Mouse (Mus musculus): Measurements from ENCODE around the gene Abce1. TPM values are rescaled to one million over a fixed set of nuclear protein-coding genes. Genes with fewer than 3 reads are reported as not detected.
"Not testable (repeated sequence)": the region's sequence is repeated elsewhere in the genome, so short reads cannot be mapped to it uniquely, and the experiment has no call there.

The Abce1 gene
- 10 to 100 TPM; 80.0 to 92.9 TPM for total RNA-seq (2021)
- long read RNA-seq, experiment 1, transcript Abce1-201 (18 exons, 3,793 nt) = major isoform, 26 of 38 reads
- long read RNA-seq, experiment 1, partial matches to known transcripts = 1 of 38 reads
- long read RNA-seq, experiment 1, other reads (novel, unspliced or antisense) = 11 of 38 reads
- long read RNA-seq, experiment 2, transcript Abce1-201 (18 exons, 3,793 nt) = major isoform, 13 of 15 reads
- long read RNA-seq, experiment 2, partial matches to known transcripts = 1 of 15 reads
- long read RNA-seq, experiment 2, other reads (novel, unspliced or antisense) = 1 of 15 reads

DNA sequence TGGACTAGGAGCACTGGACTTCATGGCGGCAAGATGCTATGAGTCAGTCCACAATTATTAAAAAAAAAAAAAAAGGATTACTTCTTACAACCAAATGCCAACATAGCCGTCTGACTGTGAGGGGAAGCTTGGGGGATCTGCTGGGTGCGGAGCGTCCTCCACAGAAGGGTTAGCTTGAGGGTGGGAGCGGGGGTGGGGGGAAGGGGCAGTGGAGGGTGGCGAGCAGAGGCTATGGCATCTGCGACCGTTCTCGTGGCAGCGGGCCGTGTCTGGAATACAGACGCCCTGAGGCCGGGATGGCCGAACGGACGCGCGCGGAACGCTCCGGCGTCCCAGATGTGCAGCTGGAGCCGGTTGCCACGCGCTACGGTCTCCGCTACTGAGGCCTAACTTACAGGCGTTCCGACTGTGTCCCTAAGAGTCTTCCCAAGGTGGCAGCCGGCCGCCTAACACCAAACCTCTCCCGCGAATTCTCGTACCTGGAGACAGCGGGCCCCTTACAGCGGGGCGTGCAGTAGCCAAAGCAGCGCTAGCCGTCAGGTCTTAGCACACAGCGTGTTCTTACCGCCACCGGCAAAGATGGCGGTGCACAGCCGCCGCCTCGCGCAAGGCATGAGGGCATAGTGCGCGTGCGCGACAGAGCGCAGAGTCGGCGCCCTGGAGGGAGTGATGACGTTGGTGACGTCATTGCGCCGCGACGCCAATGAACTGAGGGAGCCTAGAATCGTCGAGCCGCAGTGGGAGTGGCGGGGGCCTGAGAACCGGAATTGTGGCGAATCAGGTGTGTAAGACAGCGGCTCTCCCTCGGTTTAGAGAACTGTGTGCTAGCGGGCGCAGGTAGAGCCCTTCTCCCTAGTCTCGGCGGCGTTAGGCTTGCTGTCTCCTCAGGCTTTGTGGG is at the start of gene Abce1, which contains the start of gene Anapc10:
Gene Abce1, minus strand, starts transcription at position 677 of the 898 bp plus-strand sequence.
Gene Anapc10, plus strand, starts transcription at position 757 of the 898 bp plus-strand sequence.
- peak; percentile 98 to 99 for DNase-seq

DNA sequence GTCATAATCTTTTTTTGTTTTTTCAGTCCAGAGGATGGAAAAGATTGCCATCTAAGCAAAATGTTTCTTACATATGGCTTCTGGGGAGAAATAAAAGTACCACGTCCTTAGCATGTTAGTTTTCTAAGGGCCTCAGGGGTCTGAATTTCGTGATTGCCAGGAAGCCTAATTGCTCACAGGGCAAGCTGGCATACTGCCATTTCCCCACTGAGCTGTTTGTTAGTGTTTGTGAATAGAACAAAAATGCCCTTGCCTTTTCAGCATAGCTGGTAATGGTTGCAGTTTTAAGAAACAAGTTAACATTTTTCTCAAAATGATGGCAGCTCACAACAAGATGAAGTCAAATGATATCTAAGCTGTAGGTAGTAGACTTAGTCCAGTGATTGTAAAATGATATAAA is 38.8 kb upstream of the Abce1 start:
- DNase-seq = peak in 1 of 2 experiments; percentile 4

DNA sequence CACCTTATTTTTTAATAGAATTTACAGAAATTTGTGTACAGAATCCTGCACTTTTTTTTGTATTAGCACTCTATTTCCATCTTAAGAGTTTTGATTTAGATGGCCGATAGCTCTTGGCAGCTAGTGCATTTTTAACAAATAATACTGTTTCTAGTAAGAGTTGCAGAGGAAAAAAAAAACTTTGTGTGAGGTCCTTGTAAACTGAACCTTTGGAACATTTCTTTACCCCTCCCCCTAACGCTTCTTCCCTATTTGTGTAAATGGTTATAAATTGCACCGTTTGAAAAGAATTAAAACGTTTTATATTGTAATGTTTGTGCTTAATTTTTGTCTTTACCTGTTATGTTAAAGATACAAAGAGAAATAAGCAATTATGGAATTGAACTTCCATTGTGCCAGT is 37.1 kb upstream of the Abce1 start:
- DNase-seq = no peak

DNA sequence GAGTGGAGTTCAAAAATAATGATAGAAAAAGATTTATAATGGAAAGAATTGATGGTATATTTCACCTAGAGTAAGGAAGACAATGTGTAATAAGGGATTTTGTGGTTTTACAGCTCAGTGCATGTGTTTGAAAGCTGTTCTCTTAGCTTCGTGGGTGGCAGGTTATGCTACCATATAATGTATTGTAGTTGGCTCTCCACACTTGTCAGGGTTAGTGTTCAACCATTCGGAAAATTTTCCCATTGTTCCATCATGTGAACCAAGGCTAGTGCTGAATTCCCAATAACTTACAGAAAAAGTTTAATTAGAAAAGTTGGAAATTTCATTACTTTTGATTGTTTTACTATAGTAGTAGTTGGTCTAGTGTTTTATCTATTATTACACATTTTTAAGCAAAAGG is 36.6 kb upstream of the Abce1 start:
- DNase-seq = no peak

DNA sequence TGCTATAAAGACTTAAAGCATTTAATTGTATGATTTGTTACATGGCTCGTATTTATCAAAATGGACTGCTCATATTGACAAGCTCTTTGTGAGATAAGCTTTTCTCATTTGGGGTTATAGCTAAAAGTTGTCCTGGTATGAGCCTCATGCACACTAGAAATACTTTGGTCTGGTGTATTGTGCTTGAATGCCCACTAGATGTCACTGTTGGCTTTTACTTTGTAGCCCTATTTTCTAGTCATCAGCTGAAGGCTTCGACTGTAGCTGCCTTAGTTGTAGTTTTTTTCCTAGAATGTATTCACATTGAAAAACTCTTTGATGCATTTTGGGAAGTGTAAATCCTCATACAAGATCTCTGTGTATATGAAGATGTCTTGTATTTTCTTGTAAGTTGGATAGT is 22.8 kb upstream of the Abce1 start:
- peak in 1 of 2 experiments; percentile 26 for DNase-seq

DNA sequence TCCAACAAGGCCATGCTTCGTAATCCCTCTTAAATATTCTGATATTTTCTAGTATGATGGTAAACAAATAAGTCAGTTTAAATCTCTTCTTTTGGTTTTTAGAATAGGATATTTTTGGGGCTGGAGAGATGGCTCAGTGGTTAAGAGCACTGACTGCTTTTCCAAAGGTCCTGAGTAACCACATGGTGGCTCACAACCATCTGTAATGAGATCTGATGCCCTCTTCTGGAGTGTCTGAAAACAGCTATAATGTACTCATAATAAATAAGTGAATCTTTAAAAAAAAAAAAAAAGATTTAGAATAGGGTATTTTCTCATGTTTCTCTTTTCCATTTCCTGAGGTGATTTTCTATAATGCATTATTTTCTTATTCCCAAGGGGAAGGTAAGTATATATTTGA is 16.4 kb upstream of the Abce1 start:
- DNase-seq = no peak

DNA sequence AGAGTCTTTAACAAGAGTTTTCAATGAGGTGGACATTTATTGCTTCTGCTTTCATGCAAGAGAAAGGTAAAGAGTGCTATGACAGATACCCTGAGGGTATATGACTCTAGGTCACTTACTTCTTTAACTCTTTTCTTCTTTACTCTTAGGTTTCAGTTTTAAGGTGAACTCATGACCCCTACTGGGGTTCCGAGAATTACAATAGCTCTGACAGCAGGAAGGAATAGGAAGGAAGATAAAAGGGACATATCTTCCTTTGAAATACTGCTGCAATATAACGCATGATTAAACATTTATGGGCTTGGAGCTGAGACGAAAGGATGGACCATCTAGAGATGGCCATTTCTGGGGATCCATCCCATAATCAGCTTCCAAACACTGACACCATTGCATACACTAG is 13.0 kb upstream of the Abce1 start:
- DNase-seq = no peak

DNA sequence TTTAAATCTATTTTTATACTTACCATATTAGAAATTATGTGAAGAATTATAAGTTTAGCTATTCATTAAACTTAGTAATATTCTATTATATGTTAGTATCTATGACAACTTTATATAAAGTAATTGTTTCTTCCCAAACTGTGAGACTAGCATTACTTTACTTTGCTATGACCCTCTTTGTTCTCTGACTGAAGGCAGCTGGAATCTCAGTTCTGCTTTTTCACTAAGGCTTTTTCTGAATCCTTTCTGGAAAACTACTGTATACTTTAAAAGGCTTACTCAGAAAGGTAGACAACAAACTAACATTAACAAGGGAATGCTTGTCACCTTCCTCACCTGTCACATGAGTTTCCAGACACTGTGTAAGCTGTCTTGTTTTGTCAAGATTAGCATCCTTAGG is 11.8 kb upstream of the Abce1 start:
- no peak for DNase-seq

DNA sequence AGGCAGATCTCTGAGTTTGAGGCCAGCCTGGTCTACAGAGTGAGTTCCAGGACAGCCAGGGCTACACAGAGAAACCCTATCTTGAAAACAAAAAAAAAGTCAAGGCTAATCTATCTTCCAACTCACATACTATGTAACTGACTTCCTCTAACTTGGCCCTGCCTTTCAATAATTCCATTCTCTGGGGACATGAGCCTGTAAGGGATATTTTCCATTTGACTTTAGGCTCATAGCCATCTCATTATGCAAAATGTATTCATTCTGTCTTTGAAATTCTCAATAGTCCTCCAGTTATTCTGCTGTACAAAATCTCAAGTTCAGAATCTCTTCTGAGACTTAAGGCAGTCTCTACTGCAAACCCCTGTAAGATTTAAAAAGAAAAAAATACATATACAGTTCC is 10.0 kb upstream of the Abce1 start:
- DNase-seq = no peak

DNA sequence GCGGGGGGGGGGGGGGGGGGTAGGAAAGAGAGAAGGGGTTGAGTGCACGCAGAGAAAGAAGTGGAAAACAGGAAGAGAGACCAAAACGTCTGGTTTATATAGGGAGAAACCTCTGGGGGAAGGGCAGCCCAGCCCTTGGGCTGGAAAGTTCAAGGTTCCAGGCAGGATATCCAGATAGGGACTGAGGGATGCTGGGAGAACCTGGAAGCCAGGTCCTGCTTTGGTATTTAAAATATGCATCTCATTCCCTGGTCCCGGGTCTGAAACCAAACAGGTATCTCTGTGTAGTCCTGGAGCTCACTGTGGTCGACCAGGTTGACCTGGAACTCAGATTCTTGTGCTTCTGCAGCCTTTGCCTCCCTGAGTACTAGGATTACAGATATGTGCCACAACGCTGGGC is 1.1 kb upstream of the Abce1 start:
- DNase-seq = no peak

DNA sequence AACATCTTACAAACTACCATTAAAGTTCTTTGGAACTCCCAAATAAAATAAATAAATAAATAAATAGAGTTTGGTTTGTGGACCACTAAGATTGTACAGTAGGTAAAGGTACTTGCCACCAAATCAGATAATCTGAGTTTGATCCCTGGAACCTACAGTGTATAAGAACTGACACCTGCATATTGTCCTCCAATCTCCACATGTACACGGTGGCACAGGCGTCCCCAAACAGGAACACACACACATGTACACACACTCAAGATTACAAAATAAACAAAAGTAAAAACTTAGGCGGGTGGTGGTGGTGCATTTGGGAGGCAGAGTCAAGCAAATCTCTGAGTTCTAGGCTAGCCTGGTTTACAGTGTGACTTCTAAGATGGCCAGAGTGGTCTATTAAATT is 4.9 kb downstream of the Abce1 start:
- no peak for DNase-seq

DNA sequence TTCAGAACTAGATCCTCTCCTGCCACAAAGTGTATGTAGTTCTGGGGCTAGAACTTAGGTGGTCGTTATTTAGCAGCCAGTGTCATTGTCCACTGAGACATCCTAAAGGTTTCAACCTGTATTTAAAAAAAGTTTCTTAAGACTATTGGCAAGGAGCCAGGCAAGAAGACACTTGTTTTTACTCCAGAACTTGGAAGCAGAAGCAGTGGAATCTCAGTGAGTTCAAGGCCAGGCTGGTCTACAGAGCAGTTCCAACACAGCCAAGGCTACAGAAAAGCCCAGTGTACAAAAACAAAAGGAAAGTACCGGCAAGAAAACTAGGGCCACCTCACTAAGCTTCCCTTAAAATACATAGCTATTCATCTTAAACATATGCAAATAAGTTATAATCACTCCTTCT is 19.0 kb downstream of the Abce1 start:
- peak; percentile 35 to 45 for DNase-seq

DNA sequence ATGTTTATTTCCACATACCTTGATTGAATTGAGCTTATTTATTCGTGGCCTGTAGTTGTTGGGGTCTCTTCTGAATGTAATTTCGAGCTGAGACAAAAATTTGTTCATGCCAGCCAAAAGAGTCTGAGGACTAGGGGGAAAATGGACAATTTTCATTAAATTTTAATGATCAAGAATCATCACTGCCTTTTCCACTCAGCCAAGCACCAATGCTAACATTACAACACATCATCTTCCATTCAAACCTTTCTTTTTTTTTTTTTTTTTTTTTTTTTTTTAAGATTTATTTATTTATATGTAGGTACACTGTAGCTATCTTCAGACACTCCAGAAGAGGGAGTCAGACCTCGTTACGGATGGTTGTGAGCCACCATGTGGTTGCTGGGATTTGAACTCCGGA is 25.6 kb downstream of the Abce1 start:
- not testable (repeated sequence) for DNase-seq

DNA sequence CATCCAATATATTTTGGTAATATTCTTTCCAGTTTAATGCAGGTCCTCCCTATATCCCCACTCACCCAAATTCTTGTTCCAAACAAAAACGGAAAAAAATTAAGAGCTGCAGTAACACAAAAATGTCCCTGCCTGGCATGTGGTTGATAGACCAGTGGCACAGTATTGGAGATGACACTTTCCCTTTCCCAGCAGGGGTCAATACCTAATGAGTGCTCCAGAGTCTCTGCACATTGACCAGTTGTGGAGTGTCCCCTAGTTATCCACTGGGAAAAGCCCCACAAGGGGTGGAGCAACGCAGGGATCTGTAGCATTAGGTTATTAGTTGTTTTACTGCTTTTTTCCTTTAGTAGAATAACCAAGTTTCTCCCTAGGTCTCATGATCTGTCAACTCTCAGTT is 30.6 kb downstream of the Abce1 start:
- no peak for DNase-seq

DNA sequence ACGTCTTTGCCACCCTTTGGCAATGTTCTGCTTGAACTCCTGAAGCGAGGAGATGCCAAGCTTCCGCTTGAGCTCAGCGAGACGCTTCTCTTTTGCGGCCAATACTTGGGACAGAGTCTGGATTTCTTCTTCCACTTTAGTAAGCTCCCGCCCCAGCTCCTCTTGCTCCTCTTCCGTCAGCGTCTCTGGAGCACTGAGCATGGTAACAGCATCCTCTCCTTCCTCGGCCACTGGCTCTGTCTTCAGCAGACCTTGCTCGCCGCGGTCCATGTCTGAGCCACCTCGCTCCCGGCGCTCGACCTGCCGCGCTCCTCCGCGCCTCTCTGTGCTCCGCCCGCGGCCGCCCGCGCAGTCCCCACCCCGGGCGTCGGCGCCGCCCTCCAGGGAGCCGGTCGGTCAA is 31.0 kb downstream of the Abce1 start:
- DNase-seq = peak; percentile 48 to 59

DNA sequence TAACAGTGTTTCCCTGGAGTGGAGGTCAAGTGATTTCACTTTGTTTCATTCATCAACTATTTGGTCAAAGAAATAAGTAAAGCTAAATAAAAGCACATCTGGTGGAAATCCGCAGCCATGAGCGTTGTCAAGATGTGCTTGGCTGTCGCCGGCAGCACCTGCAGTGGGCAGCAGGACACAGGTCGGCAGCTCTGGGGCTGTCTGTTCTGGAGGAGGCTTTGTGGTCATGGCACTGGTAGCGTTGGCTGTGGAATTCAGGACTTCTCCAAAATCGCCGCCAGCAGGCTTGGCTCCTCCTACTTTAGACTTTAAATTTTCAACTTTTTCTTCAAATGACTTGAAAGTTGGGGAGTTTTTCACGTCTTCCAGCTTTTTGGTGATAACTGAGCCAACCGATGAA is 31.5 kb downstream of the Abce1 start:
- DNase-seq = not testable (repeated sequence)

DNA sequence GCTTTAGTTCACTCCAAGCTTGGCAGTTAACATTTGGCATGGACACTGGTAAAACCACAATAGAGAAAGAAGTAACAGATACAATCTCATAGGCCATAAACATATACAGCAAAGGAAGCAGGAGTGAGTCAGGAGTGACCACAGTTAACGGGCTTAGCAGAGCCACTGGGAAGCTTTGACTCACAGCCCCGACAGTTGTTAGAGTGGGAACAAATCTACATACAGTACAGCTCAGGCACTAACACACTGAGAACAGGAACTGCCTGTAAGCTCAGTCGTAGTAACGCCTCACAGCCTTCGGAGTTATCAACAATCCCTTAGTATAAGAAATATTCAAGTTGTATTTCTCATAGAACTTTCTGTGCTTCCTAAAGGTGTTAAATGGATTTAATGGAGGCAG is 32.5 kb downstream of the Abce1 start:
- DNase-seq = no peak

DNA sequence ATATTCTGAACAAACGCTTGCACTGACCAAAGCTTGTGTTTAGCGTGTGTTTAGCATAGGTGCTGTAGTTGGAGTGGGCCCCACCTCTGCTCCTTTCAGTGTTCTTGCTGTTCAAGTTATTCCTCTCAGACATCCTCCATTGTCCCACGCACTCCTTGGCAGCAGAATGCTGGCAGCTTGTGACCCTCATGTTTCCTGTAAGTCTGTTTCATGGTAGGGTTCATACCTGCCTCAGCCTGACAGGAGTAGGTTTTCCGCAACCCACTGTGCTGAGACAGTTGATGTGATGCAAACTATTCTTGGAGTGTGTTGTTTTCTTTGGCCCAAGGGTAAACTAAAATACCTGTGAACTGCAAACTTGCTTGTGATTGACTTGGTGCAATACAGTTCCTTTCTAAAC is 35.1 kb downstream of the Abce1 start:
- DNase-seq = no peak

DNA sequence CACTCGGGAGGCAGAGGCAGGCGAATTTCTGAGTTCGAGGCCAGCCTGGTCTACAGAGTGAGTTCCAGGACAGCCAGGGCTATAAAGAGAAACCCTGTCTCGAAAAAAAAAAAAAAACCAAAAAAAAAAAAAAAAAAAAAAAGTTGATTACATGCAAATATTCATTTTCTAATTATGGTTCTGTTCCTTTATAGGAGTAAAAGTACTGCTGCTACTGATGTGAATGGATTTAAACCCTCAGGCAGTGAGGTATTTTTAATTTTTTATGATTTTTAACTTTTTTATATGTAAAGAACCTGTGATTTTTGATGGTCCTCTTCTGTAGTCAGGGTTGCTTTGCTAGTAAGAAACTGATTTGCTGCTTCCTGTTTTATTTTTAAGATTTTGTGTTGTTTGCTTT is 52.8 kb downstream of the Abce1 start:
- DNase-seq = not testable (repeated sequence)

DNA sequence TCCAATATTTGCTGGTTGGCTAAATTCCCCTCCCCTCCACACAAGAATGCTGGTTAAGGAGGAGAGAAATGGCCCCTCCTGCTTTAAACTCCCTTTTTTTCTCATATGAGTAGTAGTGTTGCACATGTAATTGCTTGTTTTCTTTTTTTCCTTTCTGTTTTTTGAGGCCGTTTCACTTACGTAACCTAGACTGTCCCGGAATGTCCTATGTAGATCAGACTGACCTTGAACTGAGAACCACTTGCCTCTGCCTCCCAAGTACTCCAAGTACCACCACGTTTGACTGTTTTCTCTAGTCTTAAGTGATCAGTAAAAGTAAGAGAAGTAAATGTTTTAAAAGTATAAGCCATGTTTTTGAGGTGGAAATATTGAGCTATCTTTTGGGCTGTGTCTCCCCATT is 57.8 kb downstream of the Abce1 start:
- DNase-seq = peak in 1 of 2 experiments; percentile 23

DNA sequence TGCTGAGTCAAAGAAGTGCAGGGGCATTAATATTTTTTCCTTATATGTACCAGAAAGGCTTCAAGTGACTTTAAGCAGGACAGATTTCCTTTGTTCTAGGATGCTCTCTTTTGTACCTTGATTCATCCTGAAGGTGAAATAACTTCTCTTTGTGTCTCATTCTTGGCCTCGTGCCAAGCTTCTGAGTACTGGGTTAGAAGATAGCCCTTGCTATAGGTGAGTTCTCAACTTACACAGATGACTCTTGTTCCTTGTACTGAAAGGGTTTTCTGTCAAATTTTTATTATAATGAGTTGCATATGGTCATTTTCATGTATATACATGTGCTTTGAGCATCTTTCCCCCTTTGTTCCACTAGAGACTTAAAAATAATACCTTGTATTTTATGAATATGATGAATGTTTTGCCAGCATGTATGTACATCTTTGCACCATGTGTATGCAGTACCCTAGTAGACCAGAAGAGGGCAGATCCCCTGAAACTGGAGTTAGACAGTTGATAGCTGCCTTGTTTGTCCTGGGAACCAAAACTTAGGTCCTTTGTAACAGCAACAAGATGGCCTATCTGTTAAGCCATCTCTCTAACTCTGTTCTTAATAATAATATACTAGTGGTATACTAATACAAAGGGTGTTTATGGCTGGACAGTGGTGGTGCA is 61.3 kb downstream of the Abce1 start:
- no peak for DNase-seq

DNA sequence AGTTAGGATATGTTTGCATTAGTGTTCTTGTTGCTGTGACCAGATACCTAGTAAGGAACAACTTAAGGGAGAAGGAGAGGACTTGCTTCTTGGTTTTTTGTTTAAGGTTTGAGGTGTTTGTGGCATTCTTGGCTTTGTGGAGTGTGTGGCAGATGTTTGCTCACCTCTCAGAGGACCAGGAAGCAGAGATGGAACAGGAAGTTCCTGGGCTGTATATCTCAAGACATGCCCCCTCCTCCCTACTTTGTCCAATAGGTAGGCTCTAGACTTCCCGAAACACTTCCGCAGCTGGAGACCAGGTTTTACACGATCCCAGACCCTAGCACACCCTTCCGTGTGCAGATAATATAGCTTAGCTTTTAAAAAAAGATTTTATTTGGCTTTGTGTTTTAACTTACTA is 62.0 kb downstream of the Abce1 start:
- DNase-seq = no peak

DNA sequence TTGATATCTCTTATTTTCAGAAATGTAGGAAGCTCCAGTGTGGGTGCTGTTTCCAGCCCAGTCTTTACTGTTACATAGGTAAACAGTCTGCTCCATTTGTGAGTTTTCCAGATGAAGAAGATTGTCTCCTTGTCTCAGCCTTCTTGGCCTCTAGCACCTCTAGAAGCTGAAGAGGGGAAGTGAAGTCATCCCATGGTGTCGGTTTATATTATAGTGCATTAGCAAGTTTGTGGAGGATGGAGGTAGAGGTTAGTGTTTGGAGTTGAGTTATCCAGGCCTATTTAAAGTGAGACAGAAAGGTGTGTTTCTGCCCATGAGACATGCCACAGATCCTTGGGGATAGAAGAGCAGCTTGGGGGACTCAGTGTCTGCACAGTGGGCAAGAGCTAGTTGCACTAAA is 70.4 kb downstream of the Abce1 start:
- no peak for DNase-seq

Measured in adrenal gland, postnatal 36 days (tissue).